Mouse (Mus musculus) embryonic fibroblast, embryonic 13.5 days (primary cell): Measurements from ENCODE around the gene Chst12.

Experiments used
- CTCF ChIP-seq: IDR thresholded peaks from 2 replicates; pipeline ENCODE4 v1.5.1; 2011; ENCODE audit warnings: mild to moderate bottlenecking, control low read depth, low read length, moderate library complexity, borderline replicate concordance; ENCODE audit not compliant: insufficient read depth
- POLR2A ChIP-seq: IDR thresholded peaks from 2 replicates; pipeline ENCODE4 v1.6.1; 2011; ENCODE audit warnings: low read depth, mild to moderate bottlenecking, control low read depth, low read length, moderate library complexity

DNA sequence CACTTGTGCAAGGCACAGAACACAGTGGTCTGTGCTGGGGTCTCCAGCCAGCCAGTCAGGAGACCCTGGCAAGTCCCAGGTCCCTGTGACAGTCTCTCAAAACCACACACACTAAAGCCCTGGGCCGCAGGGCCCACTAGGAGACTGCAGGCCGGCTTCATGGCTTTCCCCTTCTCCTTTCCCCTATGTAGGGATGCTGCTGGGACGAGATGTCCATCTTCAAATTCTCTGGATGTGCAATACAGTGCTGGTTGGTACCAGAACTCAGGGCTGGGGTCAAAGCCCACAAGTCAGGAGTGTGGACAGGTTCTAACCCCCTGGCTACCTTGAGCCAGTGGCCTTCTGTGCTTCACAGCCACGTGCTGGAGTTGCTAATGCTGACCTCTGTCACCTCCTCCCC, 60.9 kb downstream of the Chst12 start:
- TF ChIP-seq POLR2A, result no peak
- no peak for TF ChIP-seq CTCF
